8 mouse cellular contexts compared by ENCODE assay signal in genomic region chr5:115845635-115846174, GRCm38 (mm10). TPM values are rescaled to one million over a fixed set of nuclear protein-coding genes. Genes with fewer than 3 reads are reported as not detected.
DNase-seq lines count a peak whose midpoint lies in the region; ATAC-seq and TF ChIP-seq lines count a peak whose summit lies in the region.

No protein-coding gene starts in this region.

- H3K9me3 ChIP-seq in heart, postnatal 0 days (replicated peaks; ENCODE audit: control insufficient read depth, low read length) = no peaks in the 10 kb centered on the region
- H3K9me3 ChIP-seq in embryonic facial prominence, embryonic 11.5 days (replicated peaks; ENCODE audit: control insufficient read depth, low read length) = no peaks in the 10 kb centered on the region
- no peaks in the 10 kb centered on the region for H3K9me3 ChIP-seq in intestine, embryonic 15.5 days
- no peaks in the 10 kb centered on the region for H3K9me3 ChIP-seq in midbrain, embryonic 16.5 days (replicated peaks; ENCODE audit: control insufficient read depth, low read length, poor library complexity, severe bottlenecking)

- no peaks in the 10 kb centered on the region for H3K27me3 ChIP-seq in heart, postnatal 0 days (ENCODE audit: control insufficient read depth, insufficient read depth, low read length)
- H3K27me3 ChIP-seq in embryonic facial prominence, embryonic 11.5 days (ENCODE audit: control insufficient read depth, insufficient read depth, low read length) = no peaks in the 10 kb centered on the region
- H3K27me3 ChIP-seq in intestine, embryonic 15.5 days (replicated peaks) = no peaks in the 10 kb centered on the region
- no peaks in the 10 kb centered on the region for H3K27me3 ChIP-seq in midbrain, embryonic 16.5 days (ENCODE audit: control insufficient read depth, insufficient read depth, low read depth, low read length)

- no peak for TF ChIP-seq CTCF in heart, postnatal 0 days (IDR thresholded peaks at IDR 0.05; ENCODE audit: low read depth)

- intact Hi-C loops in heart, postnatal 14 days (cut with DNase I) = loop anchor here (10.0 kb wide), 1 partner anchor 191 kb away; no protein-coding TSS in a partner anchor

- no peak for DNase-seq in heart, postnatal 0 days (ENCODE audit: low spot score)
- DNase-seq in heart, postnatal 14 days = no peak
- DNase-seq in embryonic facial prominence, embryonic 11.5 days (ENCODE audit: low spot score) = no peak
- no peak for DNase-seq in cerebellum, postnatal 14 days
- no peak for DNase-seq in spleen, postnatal 10 days (ENCODE audit: low spot score in 2 of 2)
- DNase-seq in layer of hippocampus, postnatal 14 days (ENCODE audit: low spot score in 2 of 2) = no peak

- TF ChIP-seq EP300 in heart, postnatal 0 days (IDR thresholded peaks at IDR 0.05; ENCODE audit: low read depth) = no peak

- no peak overlapping the region for H3K27ac ChIP-seq in heart, postnatal 0 days (ENCODE audit: low read depth)
- H3K27ac ChIP-seq in embryonic facial prominence, embryonic 11.5 days (replicated peaks; ENCODE audit: low read depth, low read length) = no peak overlapping the region
- peak overlapping the region; percentile 22; the same call in 1 of the 2 replicates for H3K27ac ChIP-seq in intestine, embryonic 15.5 days
- no peak overlapping the region for H3K27ac ChIP-seq in midbrain, embryonic 16.5 days (ENCODE audit: low read length)

- H3K9ac ChIP-seq in heart, postnatal 0 days (replicated peaks; ENCODE audit: low read depth, low read length) = peak overlapping the region; percentile 62
- peak overlapping the region; percentile 79 for H3K9ac ChIP-seq in embryonic facial prominence, embryonic 11.5 days (replicated peaks; ENCODE audit: low read length)
- H3K9ac ChIP-seq in intestine, embryonic 15.5 days = peak overlapping the region; percentile 80
- peak overlapping the region; percentile 55 for H3K9ac ChIP-seq in midbrain, embryonic 16.5 days (ENCODE audit: low read depth, low read length)

- peak overlapping the region; percentile 78 for H3K4me2 ChIP-seq in heart, postnatal 0 days (ENCODE audit: low read depth, low read length)
- H3K4me2 ChIP-seq in embryonic facial prominence, embryonic 11.5 days (ENCODE audit: low read depth, low read length) = peak overlapping the region; percentile 81
- H3K4me2 ChIP-seq in intestine, embryonic 15.5 days (replicated peaks) = peak overlapping the region; percentile 92
- peak overlapping the region; percentile 82 for H3K4me2 ChIP-seq in midbrain, embryonic 16.5 days (ENCODE audit: low read length)

- H3K36me3 ChIP-seq in heart, postnatal 0 days (replicated peaks; ENCODE audit: control insufficient read depth, insufficient read depth, low read length) = peaks cover 9% of the 10 kb centered on the region
- H3K36me3 ChIP-seq in embryonic facial prominence, embryonic 11.5 days (replicated peaks; ENCODE audit: control insufficient read depth, insufficient read depth, low read depth, low read length) = no peaks in the 10 kb centered on the region; the same call in 1 of the 2 replicates
- H3K36me3 ChIP-seq in intestine, embryonic 15.5 days = no peaks in the 10 kb centered on the region
- no peaks in the 10 kb centered on the region for H3K36me3 ChIP-seq in midbrain, embryonic 16.5 days (ENCODE audit: control insufficient read depth, insufficient read depth, low read length)

- WGBS in heart, postnatal 0 days = 36% methylated on average over 8 of the region's 8 CpGs
- WGBS in embryonic facial prominence, embryonic 11.5 days = 30% methylated on average over 8 of the region's 8 CpGs
- 27% methylated on average over 8 of the region's 8 CpGs for WGBS in intestine, embryonic 15.5 days
- WGBS in midbrain, embryonic 16.5 days = 30% methylated on average over 7 of the region's 8 CpGs

- peaks cover 17% of the 10 kb centered on the region for H3K4me1 ChIP-seq in heart, postnatal 0 days (ENCODE audit: control insufficient read depth, insufficient read depth)
- no peaks in the 10 kb centered on the region; the same call in 1 of the 2 replicates for H3K4me1 ChIP-seq in embryonic facial prominence, embryonic 11.5 days (ENCODE audit: control insufficient read depth, insufficient read depth, low read length)
- H3K4me1 ChIP-seq in intestine, embryonic 15.5 days (replicated peaks) = peaks cover 16% of the 10 kb centered on the region
- peaks cover 8% of the 10 kb centered on the region for H3K4me1 ChIP-seq in midbrain, embryonic 16.5 days (ENCODE audit: control insufficient read depth, insufficient read depth, low read length)

- peak overlapping the region; percentile 60 for H3K4me3 ChIP-seq in heart, postnatal 0 days (ENCODE audit: low read depth, low read length)
- H3K4me3 ChIP-seq in embryonic facial prominence, embryonic 11.5 days (ENCODE audit: low read depth, low read length) = peak overlapping the region; percentile 92
- peak overlapping the region; percentile 86 for H3K4me3 ChIP-seq in intestine, embryonic 15.5 days (replicated peaks)
- peak overlapping the region; percentile 45 for H3K4me3 ChIP-seq in midbrain, embryonic 16.5 days (ENCODE audit: low read depth, low read length)

- no peak for ATAC-seq in heart, postnatal 0 days (ENCODE audit: insufficient read depth, low read depth)
- no peak for ATAC-seq in embryonic facial prominence, embryonic 11.5 days (replicated peaks; ENCODE audit: insufficient number of reproducible peaks, low FRiP score, low TSS enrichment, low read depth)
- no peak for ATAC-seq in intestine, embryonic 15.5 days
- no peak for ATAC-seq in midbrain, embryonic 16.5 days

RNA-seq across cellular contexts. Expression of gene Cit, which starts 0.6 kb away (rescaled TPM):
- total RNA-seq in heart, postnatal 0 days (2014; rRNA removed; ENCODE audit: low replicate concordance) = 11.5 and 17.4 TPM in 2 replicates
- polyA plus RNA-seq in heart, postnatal 0 days (2015; fragmentation: Nextera tagmentation; extraction: Ambion mirVana) = 4.1 and 4.9 TPM in 2 replicates
- total RNA-seq in heart, postnatal 14 days (2021) = 1 to 10 TPM; 4.0 to 5.4 TPM
- polyA plus RNA-seq in embryonic facial prominence, embryonic 11.5 days (2014; fragmentation: Nextera tagmentation; extraction: Ambion mirVana) = 25.3 and 26.9 TPM in 2 replicates
- polyA plus RNA-seq in intestine, embryonic 15.5 days (2015; fragmentation: Nextera tagmentation; extraction: Ambion mirVana) = 25.7 and 26.2 TPM in 2 replicates
- 28.3 and 30.7 TPM in 2 replicates for polyA plus RNA-seq in midbrain, embryonic 16.5 days (2015; fragmentation: Nextera tagmentation; extraction: Ambion mirVana)
- 10 to 100 TPM; 44.1 to 78.4 TPM for total RNA-seq in layer of hippocampus, postnatal 14 days (2021)
